Mouse (Mus musculus) lung, adult 2 months (tissue): ENCODE measurements around the gene Tet1.

Source experiments
- CTCF ChIP-seq: fragments of 200-500 bp; IDR thresholded peaks from 2 replicates; pipeline ENCODE4 v1.5.1; 2011; ENCODE audit warnings: mild to moderate bottlenecking, low read length, control low read depth; ENCODE audit not compliant: insufficient read depth
- POLR2A ChIP-seq: fragments of 200-500 bp; IDR thresholded peaks from 2 replicates; pipeline ENCODE4 v1.6.1; 2011; ENCODE audit warnings: low read depth, mild to moderate bottlenecking, control low read depth, low read length, borderline replicate concordance; ENCODE audit errors: extremely low read depth

- no peak for TF ChIP-seq CTCF
- no peak for TF ChIP-seq POLR2A
These were observed 76.0 kb downstream of the Tet1 start for GRCm38 (mm10) chr10:62832783-62833182.
